Mouse (Mus musculus): ENCODE results near the gene Spag7.
A peak's percentile ranks its signal among the peaks of the same experiment; 100 is the strongest.

GRCm38 (mm10) chr11:70699722-70700556 is 30.7 kb upstream of the Spag7 start, which contains the start of the genes Inca1 and Kif1c:
- TF ChIP-seq CTCF (IDR thresholded peaks at IDR 0.05; ENCODE audit: insufficient read depth, low read depth, low read length) (no peak), POLR2A (IDR thresholded peaks at IDR 0.05; ENCODE audit: insufficient read depth, low read depth, low read length) (peak; percentile 69)
